ENCODE assay signal across 22 mouse cellular contexts in genomic region chr15:83569682-83570081, GRCm38 (mm10). TPM values are rescaled to one million over a fixed set of nuclear protein-coding genes. Genes with fewer than 3 reads are reported as not detected.
DNase-seq lines count a peak whose midpoint lies in the region; ATAC-seq and TF ChIP-seq lines count a peak whose summit lies in the region.
"Had no signal": no experiment of that assay in that cellular context is flagged by ENCODE, and none has a peak within 500 bp of the region (broad histone marks: within the 10 kb centered on the region; RNA-seq: fewer than 3 reads in every experiment).

No protein-coding gene starts in this region.

- H3K4me2 ChIP-seq in heart, embryonic 15.5 days, result no peak overlapping the region
- H3K4me2 ChIP-seq: heart, embryonic 13.5 days; lung, embryonic 14.5 days had no signal

- no peak overlapping the region for H3K4me3 ChIP-seq in heart, embryonic 15.5 days
- H3K4me3 ChIP-seq in heart, adult 2 months, result no peak overlapping the region
- H3K4me3 ChIP-seq in ES-E14 (ENCODE audit: insufficient read depth in 1 of 2, low read depth in 1 of 2, low read length in 2 of 2, poor library complexity in 1 of 2, severe bottlenecking in 1 of 2), result peak overlapping the region; percentile 32 to 47; a peak in 3 of 4 replicates
- H3K4me3 ChIP-seq: embryonic facial prominence, embryonic 10.5 days; erythroblast, embryonic 14.5 days; heart, embryonic 13.5 days had no signal

- no peaks in the 10 kb centered on the region for H3K27me3 ChIP-seq in heart, embryonic 15.5 days
- no peaks in the 10 kb centered on the region for H3K27me3 ChIP-seq in heart, adult 2 months (ENCODE audit: control insufficient read depth, insufficient read depth, low read length)
- H3K27me3 ChIP-seq: heart, embryonic 13.5 days had no signal

- H3K79me2 ChIP-seq in heart, adult 2 months (replicated peaks; ENCODE audit: control insufficient read depth, insufficient read depth, low read length), result no peaks in the 10 kb centered on the region

- intact Hi-C loops in heart, adult 2 months (cut with DNase I), result loop anchor here (5.0 kb wide), 1 partner anchor 38 kb away; no protein-coding TSS in a partner anchor

- DNase-seq in heart, adult 2 months, result no peak
- DNase-seq in 416B (ENCODE audit: low read depth) (peak; percentile 73), ES-E14 (ENCODE audit: low read depth, low spot score) (no peak)
- DNase-seq in induced T-regulatory cell, adult 2 months (ENCODE audit: low read depth), result peak; percentile 51
- no peak for DNase-seq in layer of hippocampus, adult 18-20 months (ENCODE audit: low spot score in 2 of 2)
- DNase-seq in cerebellum, adult 11 months, result no peak
- DNase-seq in cerebellum, adult 18-20 months, result no peak
- DNase-seq: cerebellum, postnatal 14 days; heart, postnatal 4 days; kidney, adult 2 months; kidney, postnatal 36 days; lung, embryonic 14.5 days; spleen, adult 18-20 months; thymus, postnatal 36 days had no signal

- WGBS in heart, embryonic 15.5 days, result 56% methylated on average over 11 of the region's 11 CpGs
- WGBS in heart, adult 2 months, result 69% methylated on average over 11 of the region's 11 CpGs

- H3K9ac ChIP-seq in heart, embryonic 15.5 days, result no peak overlapping the region
- H3K9ac ChIP-seq in heart, adult 2 months (ENCODE audit: low read depth, low read length), result no peak overlapping the region
- H3K9ac ChIP-seq in ES-E14 (ENCODE audit: insufficient read depth, low read depth, low read length, poor library complexity, severe bottlenecking), result no peak overlapping the region
- H3K9ac ChIP-seq: heart, embryonic 13.5 days; lung, embryonic 14.5 days had no signal

- no peak for TF ChIP-seq POLR2A in heart, adult 2 months (IDR thresholded peaks at IDR 0.05; ENCODE audit: insufficient read depth, low read depth, low read length)

- peaks cover 15% of the 10 kb centered on the region for H3K36me3 ChIP-seq in heart, embryonic 15.5 days
- no peaks in the 10 kb centered on the region for H3K36me3 ChIP-seq in heart, adult 2 months (ENCODE audit: control insufficient read depth, insufficient read depth, low read length)
- no peaks in the 10 kb centered on the region; the same call in 1 of the 2 replicates for H3K36me3 ChIP-seq in ES-E14 (ENCODE audit: control insufficient read depth, insufficient read depth, low read length, poor library complexity, severe bottlenecking)

- ATAC-seq in heart, embryonic 15.5 days (replicated peaks; ENCODE audit: insufficient number of reproducible peaks, insufficient read depth, low FRiP score, low read depth), result 0 out of 2 replicates have a peak, but pooled peaks have one; percentile 20
- ATAC-seq: forebrain, embryonic 14.5 days; hindbrain, postnatal 0 days; midbrain, embryonic 16.5 days had no signal

- H3K4me1 ChIP-seq in heart, embryonic 15.5 days (replicated peaks), result 0 out of 2 replicates have a peak, but pooled peaks cover 10% of the 10 kb centered on the region
- peaks cover 6% of the 10 kb centered on the region for H3K4me1 ChIP-seq in heart, adult 2 months (ENCODE audit: control insufficient read depth, insufficient read depth, low read length)
- H3K4me1 ChIP-seq in ES-E14 (ENCODE audit: control insufficient read depth in 2 of 2, insufficient read depth in 2 of 2, low read length in 2 of 2, poor library complexity in 1 of 2), result peaks cover 2 to 20% of the 10 kb centered on the region in 2 experiments; a peak in 3 of 4 replicates
- H3K4me1 ChIP-seq: embryonic facial prominence, embryonic 10.5 days had no signal

- no peak overlapping the region for H3K27ac ChIP-seq in heart, embryonic 15.5 days
- no peak overlapping the region for H3K27ac ChIP-seq in heart, adult 2 months
- H3K27ac ChIP-seq in ES-E14 (ENCODE audit: insufficient read depth, low read depth, low read length, poor library complexity, severe bottlenecking), result no peak overlapping the region
- H3K27ac ChIP-seq: embryonic facial prominence, embryonic 10.5 days; heart, embryonic 13.5 days; hindbrain, postnatal 0 days had no signal

- in situ Hi-C loops in ES-E14 (cut with MboI; ENCODE audit: low sequenced_read_pairs in 2 of 2, unreplicated experiment in 2 of 2), result no loop called here

- no peak for TF ChIP-seq EP300 in heart, adult 2 months (IDR thresholded peaks at IDR 0.05; ENCODE audit: insufficient read depth, low read depth, low read length)

- no peak for TF ChIP-seq CTCF in heart, adult 2 months (IDR thresholded peaks at IDR 0.05)

- no peaks in the 10 kb centered on the region for H3K9me3 ChIP-seq in heart, embryonic 15.5 days (replicated peaks)
- no peaks in the 10 kb centered on the region for H3K9me3 ChIP-seq in ES-E14 (ENCODE audit: control insufficient read depth, insufficient read depth, low read depth, low read length)
- H3K9me3 ChIP-seq: embryonic facial prominence, embryonic 10.5 days; heart, embryonic 13.5 days had no signal

TF ChIP-seq in ES-E14, 5 proteins besides CTCF, POLR2A, EP300 and RAD21:
- TF ChIP-seq CHD2 (IDR thresholded peaks at IDR 0.05; ENCODE audit: low read depth, low read length), result peak; percentile 75; the same call in 1 of the 2 replicates
- TF ChIP-seq ZNF384 (IDR thresholded peaks at IDR 0.05; ENCODE audit: low read depth, low read length), result no peak

RNA-seq across cellular contexts. Expression of gene Mcat, which starts 6.1 kb away (rescaled TPM):
- polyA plus RNA-seq in heart, embryonic 15.5 days (2015; fragmentation: Nextera tagmentation; extraction: Ambion mirVana), result 25.8 and 30.5 TPM in 2 replicates
- total RNA-seq in heart, adult 2 months (2021), result 10 to 100 TPM; 38.7 to 40.8 TPM
- polyA plus RNA-seq in heart, adult 2 months (2012; rRNA removed), result 32.2 and 41.4 TPM in 2 replicates
- total RNA-seq in ES-E14 (2012; rRNA removed), result 24.3 and 30.9 TPM in 2 replicates
- total RNA-seq in layer of hippocampus, adult 18-20 months (2021), result 10 to 100 TPM; 21.8 to 29.3 TPM

RNA-seq across cellular contexts. Expression of gene Tspo, which starts 6.3 kb away (rescaled TPM):
- polyA plus RNA-seq in heart, embryonic 15.5 days (2015; fragmentation: Nextera tagmentation; extraction: Ambion mirVana), result 149 and 164 TPM in 2 replicates
- total RNA-seq in heart, adult 2 months (2021), result 10 to 100 TPM; 61.2 to 61.8 TPM
- polyA plus RNA-seq in heart, adult 2 months (2012; rRNA removed), result 101 and 154 TPM in 2 replicates
- 43.4 and 44.7 TPM in 2 replicates for total RNA-seq in ES-E14 (2012; rRNA removed)
- 1 to 10 TPM; 6.7 to 8.5 TPM for total RNA-seq in layer of hippocampus, adult 18-20 months (2021)

RNA-seq across cellular contexts. Expression of gene Ttll12, which starts 25.3 kb away (rescaled TPM):
- 14.4 and 22.6 TPM in 2 replicates for polyA plus RNA-seq in heart, embryonic 15.5 days (2015; fragmentation: Nextera tagmentation; extraction: Ambion mirVana)
- total RNA-seq in heart, adult 2 months (2021), result 1 to 10 TPM; 4.5 to 5.5 TPM
- 9.9 and 10.6 TPM in 2 replicates for polyA plus RNA-seq in heart, adult 2 months (2012; rRNA removed)
- 32.2 and 45.5 TPM in 2 replicates for total RNA-seq in ES-E14 (2012; rRNA removed)
- total RNA-seq in layer of hippocampus, adult 18-20 months (2021), result 10 to 100 TPM; 11.7 to 12.1 TPM

RNA-seq across cellular contexts. Expression of gene Bik, which starts 43.0 kb away (rescaled TPM):
- polyA plus RNA-seq in heart, embryonic 15.5 days (2015; fragmentation: Nextera tagmentation; extraction: Ambion mirVana), result 24.0 and 24.5 TPM in 2 replicates
- 10 to 100 TPM in 1 of 2 experiments, 1 to 10 TPM in 1; 8.3 to 10.9 TPM for total RNA-seq in heart, adult 2 months (2021)
- 11.7 and 21.8 TPM in 2 replicates for polyA plus RNA-seq in heart, adult 2 months (2012; rRNA removed)
- 2.5 and 4.4 TPM in 2 replicates for total RNA-seq in ES-E14 (2012; rRNA removed)
- under 1 TPM; 0.43 to 0.47 TPM for total RNA-seq in layer of hippocampus, adult 18-20 months (2021)
- total RNA-seq: left cerebral cortex, postnatal 14 days had no signal
- polyA plus RNA-seq: erythroblast, embryonic 14.5 days had no signal

RNA-seq across cellular contexts. Expression of gene Ttll1, which starts 59.0 kb away (rescaled TPM):
- 22.9 and 23.4 TPM in 2 replicates for polyA plus RNA-seq in heart, embryonic 15.5 days (2015; fragmentation: Nextera tagmentation; extraction: Ambion mirVana)
- total RNA-seq in heart, adult 2 months (2021), result 10 to 100 TPM; 52.1 to 62.9 TPM
- 37.6 and 41.3 TPM in 2 replicates for polyA plus RNA-seq in heart, adult 2 months (2012; rRNA removed)
- total RNA-seq in ES-E14 (2012; rRNA removed), result 5.3 and 7.2 TPM in 2 replicates
- total RNA-seq in layer of hippocampus, adult 18-20 months (2021), result 10 to 100 TPM; 36.0 to 38.5 TPM

Comparison
In these comparisons a context has a peak if more than half of its experiments do, and no peak if none do; other contexts are left out.
1. H3K4me3 ChIP-seq: peak in ES-E14 (2 of 2); none in heart, embryonic 15.5 days (single experiment) and heart, adult 2 months (single experiment).
2. DNase-seq: peak in 416B (single experiment) and induced T-regulatory cell, adult 2 months (single experiment); none in heart, adult 2 months (0 of 2), ES-E14 (single experiment), layer of hippocampus, adult 18-20 months (0 of 2), cerebellum, adult 11 months (single experiment) and cerebellum, adult 18-20 months (0 of 2).